Mouse (Mus musculus) gastrocnemius, adult 8-10 months (tissue): ENCODE measurements around the gene Reg1. TPM values are rescaled to one million over a fixed set of nuclear protein-coding genes. Genes with fewer than 3 reads are reported as not detected.
"Not testable (repeated sequence)": the region's sequence is repeated elsewhere in the genome, so short reads cannot be mapped to it uniquely, and the experiment has no call there.

Experiments
- DNase-seq, 2 experiments: peaks; one replicate each; pipeline ENCODE4 v3.0.0; 2022; ENCODE audit warnings: low spot score in 2 of 2
- total RNA-seq, 4 experiments: library from RNA; stranded (reverse); gene quantifications; 2 replicates each; pipeline ENCODE4 v1.2.4; 2022

Reg1 gene
- not detected for total RNA-seq

GRCm38 (mm10) chr6:78422411-78422810 lies at the start of gene Reg1:
Reg1 (plus strand) TSS chr6:78422711.
- DNase-seq, result not testable (repeated sequence)

- DNase-seq, result no peak
Measured at GRCm38 (mm10) chr6:78378765-78379164, 43.7 kb upstream of the Reg1 start, which contains the start of gene Reg3d. Reg3d (minus strand) TSS chr6:78378865.

- no peak for DNase-seq
Measured at GRCm38 (mm10) chr6:78380409-78380808, 42.1 kb upstream of the Reg1 start, which contains the start of gene Reg3a. Reg3a (plus strand) TSS chr6:78380709.

DNA sequence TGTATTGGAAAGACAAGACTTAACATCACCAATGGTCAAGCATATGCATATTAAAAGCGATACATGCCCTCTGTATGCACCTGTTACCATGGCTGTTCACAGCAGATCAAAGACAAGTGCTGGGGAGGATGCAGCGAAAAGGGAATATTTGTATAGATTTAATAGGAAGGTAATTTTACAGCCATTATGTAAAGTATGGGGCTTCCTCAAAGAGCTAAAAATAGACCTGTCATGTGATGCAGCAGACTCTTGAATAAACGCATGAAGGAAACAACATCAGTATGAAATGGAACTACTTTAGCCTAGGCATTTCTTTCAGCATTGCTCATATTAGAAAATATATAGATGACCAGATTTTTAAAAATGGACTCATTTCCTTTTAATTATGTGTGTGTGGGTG lies 36.9 kb upstream of the Reg1 start:
- no peak for DNase-seq

- DNase-seq, result not testable (repeated sequence)
Measured at GRCm38 (mm10) chr6:78395323-78395722, 27.2 kb upstream of the Reg1 start, which contains the start of gene Reg2. Reg2 (plus strand) TSS chr6:78395623.

GRCm38 (mm10) chr6:78425497-78425896 lies 3.0 kb downstream of the Reg1 start:
- DNase-seq, result no peak

DNA sequence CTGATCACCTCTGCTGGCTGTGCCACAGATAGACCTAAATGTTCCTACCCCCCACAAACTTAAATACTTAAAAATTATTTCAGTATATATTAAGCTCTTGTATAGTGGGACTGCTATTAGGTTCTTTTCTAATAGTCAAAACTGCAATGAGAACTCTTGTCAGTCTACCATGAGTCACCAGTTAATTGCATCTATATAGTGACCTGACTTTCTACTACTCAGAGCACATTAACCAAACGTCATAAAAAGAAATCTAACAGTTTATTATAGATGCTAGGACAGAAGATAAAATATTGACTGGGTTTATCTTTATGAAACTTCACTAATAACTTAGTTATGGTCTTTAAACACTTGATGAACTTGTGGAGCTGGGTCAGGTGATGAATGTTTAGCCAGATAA lies 24.7 kb downstream of the Reg1 start:
- no peak for DNase-seq

DNA sequence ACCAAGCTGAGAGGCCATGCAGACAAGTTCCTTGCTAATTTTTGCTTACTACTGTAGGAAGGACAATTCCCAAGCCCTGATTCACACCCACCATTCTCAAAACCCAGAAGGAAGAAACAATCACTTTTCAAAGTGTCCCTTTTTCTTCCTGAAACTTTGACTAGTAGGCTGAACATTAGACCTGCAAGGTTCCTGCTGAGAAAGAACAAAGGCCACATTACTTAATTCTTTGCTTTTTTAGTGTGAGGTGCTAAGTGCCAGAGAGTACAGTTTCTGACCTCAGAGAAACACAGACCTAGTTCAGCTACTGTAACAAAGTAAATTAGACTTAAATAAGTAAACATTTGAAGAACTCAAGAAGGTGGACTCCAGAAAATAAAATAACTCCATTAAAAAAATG lies 25.9 kb downstream of the Reg1 start:
- no peak for DNase-seq

DNA sequence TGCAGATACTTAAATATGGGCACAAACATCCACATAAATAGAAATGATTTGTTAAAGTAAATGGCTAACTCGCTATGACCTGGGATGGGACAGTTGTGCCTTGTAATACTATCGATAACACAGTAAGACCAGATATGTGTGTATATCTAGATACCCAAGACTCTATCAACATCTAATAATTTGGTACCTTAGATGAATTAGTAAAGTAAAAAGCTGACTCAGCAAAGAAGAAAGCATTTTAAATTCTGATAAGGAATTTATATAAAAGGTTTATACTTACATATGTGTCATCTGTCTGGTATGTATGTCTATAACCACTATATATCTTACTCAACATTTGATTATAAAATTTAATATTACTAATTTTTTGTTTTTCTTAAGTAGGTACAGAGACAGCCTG lies 30.3 kb downstream of the Reg1 start:
- no peak for DNase-seq

GRCm38 (mm10) chr6:78460191-78460825 lies 37.8 kb downstream of the Reg1 start:
- no peak for DNase-seq

GRCm38 (mm10) chr6:78462360-78462759 lies 39.8 kb downstream of the Reg1 start:
- no peak for DNase-seq

- DNase-seq, result no peak
Measured at GRCm38 (mm10) chr6:78463266-78463665, 40.8 kb downstream of the Reg1 start.

DNA sequence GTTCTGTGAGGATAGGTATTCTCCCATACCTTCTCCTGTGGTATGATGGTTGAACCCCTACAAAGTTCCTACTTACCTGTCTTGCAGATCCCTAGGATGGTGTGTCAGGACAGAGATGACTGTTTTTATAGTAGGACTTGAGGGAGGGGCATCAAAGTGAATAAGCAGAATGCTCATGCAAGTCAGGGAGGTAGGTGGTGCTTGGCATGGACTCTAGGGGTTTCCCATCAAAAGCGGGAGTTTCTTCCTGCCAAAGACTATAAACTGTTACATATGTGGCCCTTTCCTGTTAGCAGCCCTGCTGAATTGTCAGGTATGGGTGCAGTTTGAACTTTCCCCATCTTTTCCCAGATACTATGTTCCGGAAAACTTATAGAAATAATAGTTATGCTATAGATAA lies 46.3 kb downstream of the Reg1 start, which contains the start of gene Reg3g:
Gene Reg3g, minus strand, starts transcription at position 101 of the 400 bp plus-strand sequence.
- DNase-seq, result no peak

GRCm38 (mm10) chr6:78469287-78469686 lies 46.8 kb downstream of the Reg1 start:
- no peak for DNase-seq

Other genes starting within 250 kb of the Reg1 start
- not detected for gene Reg3b, start 52.1 kb upstream of the Reg1 start, total RNA-seq
- not detected for gene Reg3d, start 43.8 kb upstream of the Reg1 start, total RNA-seq
- not detected for gene Reg3a, start 42.0 kb upstream of the Reg1 start, total RNA-seq
- gene Reg2, start 27.1 kb upstream of the Reg1 start, total RNA-seq, result not detected
- not detected for gene Reg3g, start 46.2 kb downstream of the Reg1 start, total RNA-seq